Mouse (Mus musculus) G1E (cell line): ENCODE results near the gene Rbp1. TPM values are rescaled to one million over a fixed set of nuclear protein-coding genes. Genes with fewer than 3 reads are reported as not detected.

Experiments used
- ATAC-seq: 2 replicates; pipeline ENCODE4 v1.8.0; 2016; ENCODE audit warnings: mild to moderate bottlenecking; ENCODE audit not compliant: insufficient number of reproducible peaks, poor library complexity, low FRiP score, severe bottlenecking; ENCODE audit errors: extremely low read depth
- DNase-seq: peaks from one replicate; pipeline ENCODE4 v3.0.0; 2012; ENCODE audit warnings: low spot score
- H3K27me3 ChIP-seq: 2 replicates; pipeline ENCODE4 v1.6.1; 2012; ENCODE audit warnings: mild to moderate bottlenecking, low read length, inconsistent platforms; ENCODE audit not compliant: insufficient read depth
- H3K36me3 ChIP-seq: replicated peaks from 2 replicates; pipeline ENCODE3; 2012; ENCODE audit warnings: mild to moderate bottlenecking, inconsistent platforms
- H3K4me1 ChIP-seq: 2 replicates; pipeline ENCODE4 v1.6.1; 2012; ENCODE audit warnings: low read depth, low read length, inconsistent platforms, mixed read lengths; ENCODE audit not compliant: insufficient read depth
- H3K4me3 ChIP-seq: 2 replicates; pipeline ENCODE4 v1.5.1; 2012; ENCODE audit warnings: low read depth, mild to moderate bottlenecking, inconsistent platforms, low read length, moderate library complexity, mixed read lengths
- H3K9me3 ChIP-seq: replicated peaks from 2 replicates; pipeline ENCODE4 v1.6.1; 2012; ENCODE audit warnings: inconsistent platforms
- CTCF ChIP-seq: IDR thresholded peaks from 2 replicates; pipeline ENCODE4 v1.5.1; 2012; ENCODE audit warnings: low read depth, low read length, inconsistent platforms, mixed read lengths
- GATA1 ChIP-seq: IDR thresholded peaks from 2 replicates; pipeline ENCODE4 v1.6.1; 2012; ENCODE audit warnings: borderline replicate concordance, low read length, inconsistent platforms, mixed read lengths
- GATA2 ChIP-seq: IDR thresholded peaks from 2 replicates; pipeline ENCODE4 v1.6.1; 2012; ENCODE audit warnings: low read depth, low read length, inconsistent platforms, borderline replicate concordance
- POLR2AphosphoS5 ChIP-seq: IDR thresholded peaks from 2 replicates; pipeline ENCODE4 v1.6.1; 2012; ENCODE audit warnings: low read depth, low read length, inconsistent platforms; ENCODE audit not compliant: insufficient replicate concordance
- TAL1 ChIP-seq: conservative IDR thresholded peaks from 2 replicates; pipeline ENCODE4 v1.6.1; 2012; ENCODE audit warnings: low read depth, low read length, inconsistent platforms, mixed read lengths
- polyA plus RNA-seq: library from polyadenylated mRNA; stranded (reverse); fragments of >175 nt; gene quantifications from 2 replicates; pipeline ENCODE4 v1.2.3, GENCODE M21; 2012
- total RNA-seq, 2 experiments: library from RNA; stranded (forward) in 1 of 2; stranded (reverse) in 1 of 2; fragments of 200-1000 nt in 1 of 2; fragments of >200 nt in 1 of 2; fragmentation: Nextera tagmentation in 1 of 2; gene quantifications; 2 replicates each; pipeline ENCODE4 v1.2.3; 2014 to 2017

Gene Rbp1
- total and polyA plus RNA-seq, 3 experiments, result 0.05 TPM; not detected in 2

DNA sequence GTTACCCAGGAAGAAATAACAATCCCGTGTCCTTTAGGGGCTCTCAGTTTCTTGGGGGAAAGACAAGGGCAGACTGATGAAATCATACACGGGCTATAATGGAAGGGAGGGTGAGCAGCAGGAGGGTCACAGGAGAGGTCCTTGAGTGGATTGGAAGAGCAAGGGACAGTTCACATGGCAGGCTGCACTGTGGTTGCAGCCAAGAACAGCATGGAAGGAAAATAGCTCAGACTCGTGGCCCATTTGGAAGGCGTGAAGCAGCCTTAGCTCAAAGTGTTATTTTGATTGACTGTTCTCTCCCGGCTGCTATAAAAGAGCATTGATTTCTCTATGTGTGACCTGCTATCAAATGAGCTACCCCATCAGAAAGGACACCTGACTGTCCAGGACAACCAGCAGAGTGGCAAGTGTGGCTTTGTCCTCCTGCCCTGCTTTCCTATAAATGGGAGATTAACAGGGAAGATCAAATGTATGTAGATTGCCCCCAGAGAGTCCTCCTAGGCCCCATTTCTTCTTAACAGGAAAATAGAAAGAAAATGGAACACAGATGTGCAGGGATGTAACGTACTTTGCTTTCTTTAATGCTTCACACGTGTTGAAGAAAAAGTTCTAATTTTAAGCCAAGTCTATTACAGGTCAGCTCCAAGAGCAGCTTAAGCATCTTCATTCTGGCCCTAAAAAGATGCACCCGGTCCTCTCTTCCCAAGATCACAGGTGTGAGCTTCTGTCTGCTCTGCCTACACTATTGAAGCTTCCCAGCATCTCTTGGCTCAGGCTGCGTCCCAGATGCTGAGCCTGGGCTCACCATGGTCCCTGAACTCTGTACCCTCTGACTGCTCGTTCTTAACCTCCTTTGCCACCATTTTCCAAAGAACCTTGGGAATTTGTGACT, 34.8 kb upstream of the Rbp1 start:
- no peak for DNase-seq
- Histone ChIP-seq H3K27me3 (no peaks in the 10 kb centered on the region), H3K4me1 (no peaks in the 10 kb centered on the region), H3K4me3 (no peak overlapping the region), H3K36me3 (peaks cover 43% of the 10 kb centered on the region), H3K9me3 (no peaks in the 10 kb centered on the region)
- TF ChIP-seq GATA2 (no peak), POLR2AphosphoS5 (no peak), TAL1 (no peak), GATA1 (no peak), CTCF (no peak)
- no peak for ATAC-seq

DNA sequence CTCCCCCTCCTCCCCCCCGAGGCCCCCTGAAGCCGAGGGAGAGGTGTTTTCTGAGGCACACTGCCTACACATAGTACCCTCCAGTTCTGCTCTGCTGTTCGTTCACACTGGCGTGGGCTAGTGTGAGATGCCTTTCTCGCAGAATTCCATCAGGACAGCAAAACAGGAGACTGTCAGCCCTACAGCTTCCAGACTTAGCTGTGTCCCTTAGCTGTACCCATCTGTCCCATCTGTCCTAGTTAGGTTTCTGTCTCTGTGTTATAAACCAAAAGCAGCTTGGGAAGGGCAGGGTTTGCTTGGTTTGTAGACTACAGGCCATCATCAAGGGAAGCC, 34.2 kb upstream of the Rbp1 start:
- H3K27me3 ChIP-seq, result no peaks in the 10 kb centered on the region

DNA sequence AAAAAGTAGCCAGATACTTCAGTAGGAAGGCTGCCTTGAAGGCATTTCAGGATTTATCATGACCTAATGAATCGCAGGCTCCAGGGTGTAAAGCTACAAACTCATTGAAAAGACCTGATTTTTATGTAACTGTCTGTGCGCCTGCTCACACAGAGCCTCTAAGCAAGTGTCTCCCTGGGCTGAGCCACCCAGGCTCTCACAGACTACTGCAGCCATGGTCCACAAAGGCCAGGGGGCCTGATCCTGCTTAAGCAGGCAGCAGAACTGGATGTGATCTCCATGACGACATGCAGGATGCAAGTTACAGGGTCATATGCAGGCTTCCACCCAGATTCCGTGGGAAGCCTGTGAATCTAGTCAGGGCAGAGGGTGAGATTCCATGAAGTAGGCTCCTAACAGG, 29.3 kb upstream of the Rbp1 start:
- no peaks in the 10 kb centered on the region for H3K4me1 ChIP-seq
- no peak for ATAC-seq
- no peaks in the 10 kb centered on the region for H3K27me3 ChIP-seq
- no peak for DNase-seq
- TF ChIP-seq CTCF (no peak), GATA1 (no peak), POLR2AphosphoS5 (no peak), TAL1 (no peak), GATA2 (no peak)
- no peaks in the 10 kb centered on the region for H3K9me3 ChIP-seq
- peaks cover 22% of the 10 kb centered on the region for H3K36me3 ChIP-seq
- H3K4me3 ChIP-seq, result no peak overlapping the region

More for the DNA sequence above, 34.2 kb upstream of the Rbp1 start:
- H3K4me3 ChIP-seq, result no peak overlapping the region
- no peaks in the 10 kb centered on the region for H3K9me3 ChIP-seq
- DNase-seq, result no peak
- peaks cover 45% of the 10 kb centered on the region for H3K36me3 ChIP-seq
- no peak for ATAC-seq
- TF ChIP-seq CTCF (no peak), GATA2 (no peak), GATA1 (no peak), POLR2AphosphoS5 (no peak), TAL1 (no peak)
- no peaks in the 10 kb centered on the region for H3K4me1 ChIP-seq

DNA sequence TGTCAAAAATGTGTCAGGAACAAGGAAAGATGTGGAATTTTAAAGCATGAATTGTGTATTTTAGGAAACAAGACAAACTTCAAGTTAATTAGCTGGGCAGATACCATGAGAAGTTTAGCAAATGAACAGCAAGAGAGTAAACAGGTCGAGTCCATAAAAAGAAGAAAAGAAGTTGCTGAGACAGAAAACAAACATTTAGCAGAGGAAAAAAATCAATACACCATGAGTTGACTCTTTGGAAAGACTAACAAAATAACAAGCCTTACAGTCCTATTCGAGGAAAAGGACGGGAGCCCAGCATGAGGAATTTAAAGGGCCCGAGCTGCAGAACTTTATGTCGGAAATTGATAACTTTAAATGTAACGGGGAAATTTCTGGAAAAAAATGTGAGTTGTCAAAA, 25.6 kb upstream of the Rbp1 start:
- Histone ChIP-seq H3K4me1 (no peaks in the 10 kb centered on the region), H3K36me3 (peaks cover 35% of the 10 kb centered on the region), H3K27me3 (no peaks in the 10 kb centered on the region), H3K9me3 (no peaks in the 10 kb centered on the region), H3K4me3 (no peak overlapping the region)
- TF ChIP-seq GATA1 (no peak), CTCF (no peak), POLR2AphosphoS5 (no peak), GATA2 (no peak), TAL1 (no peak)
- no peak for ATAC-seq
- no peak for DNase-seq

DNA sequence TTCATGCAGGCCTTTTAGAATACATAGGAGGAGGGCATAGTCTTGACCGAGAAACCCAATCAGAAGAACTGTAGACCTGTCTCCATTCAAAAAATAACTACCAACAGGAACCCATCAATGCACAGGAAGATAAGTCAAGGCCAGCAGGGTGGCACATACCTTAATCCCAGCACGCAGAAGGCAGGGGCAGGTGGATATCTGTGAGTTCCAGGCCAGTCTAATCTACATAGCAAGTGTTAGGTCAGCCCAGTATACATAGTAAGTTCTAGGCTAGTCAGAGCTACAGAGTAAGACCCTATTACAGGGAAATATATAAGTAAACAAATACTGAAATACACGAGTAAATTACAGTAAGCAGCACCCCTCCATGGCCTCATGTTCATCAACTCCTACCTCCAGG, 24.9 kb upstream of the Rbp1 start:
- ATAC-seq (no peak), DNase-seq (no peak)
- no peaks in the 10 kb centered on the region for H3K27me3 ChIP-seq
- peaks cover 42% of the 10 kb centered on the region for H3K36me3 ChIP-seq
- H3K4me3 ChIP-seq, result no peak overlapping the region
- H3K4me1 ChIP-seq, result no peaks in the 10 kb centered on the region
- no peaks in the 10 kb centered on the region for H3K9me3 ChIP-seq
- TF ChIP-seq GATA1 (no peak), CTCF (no peak), POLR2AphosphoS5 (no peak), TAL1 (no peak), GATA2 (no peak)

DNA sequence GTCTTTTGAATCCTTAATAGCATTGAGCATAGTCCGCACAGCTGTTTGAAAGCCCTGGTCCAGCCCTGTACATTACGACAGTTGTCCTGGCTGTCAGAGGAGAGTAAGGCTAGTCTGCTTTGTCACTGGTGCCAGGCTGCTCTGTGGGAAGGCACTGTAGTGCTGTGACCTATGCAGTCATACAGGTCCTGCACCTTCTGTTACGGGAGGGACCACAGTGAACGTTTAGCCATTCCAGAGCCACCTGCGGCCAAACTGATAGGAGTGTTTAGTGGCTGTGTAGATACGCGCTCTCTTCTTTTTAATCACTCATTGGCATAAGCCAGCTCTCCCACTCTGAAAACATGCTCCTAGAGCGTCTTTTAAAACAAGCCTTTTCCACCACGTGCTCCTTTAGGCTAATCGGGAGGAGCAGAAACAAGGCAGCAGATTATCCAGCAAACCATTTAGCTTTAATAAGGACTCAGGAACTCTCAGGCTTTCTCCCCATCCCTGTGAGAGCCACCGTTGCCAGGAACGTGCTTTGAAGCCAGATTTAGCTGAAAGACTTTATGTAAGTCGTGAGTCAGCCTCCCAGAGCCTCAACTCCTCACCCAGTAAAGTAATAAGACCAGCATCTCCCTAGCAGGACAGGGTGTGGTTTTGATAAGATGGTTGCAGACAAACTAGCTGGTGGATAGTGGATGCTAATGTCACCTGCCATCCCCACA, 22.4 kb upstream of the Rbp1 start:
- H3K27me3 ChIP-seq, result no peaks in the 10 kb centered on the region
- H3K9me3 ChIP-seq, result no peaks in the 10 kb centered on the region
- ATAC-seq (no peak; the same call in 1 of the 2 replicates), DNase-seq (no peak)
- H3K4me3 ChIP-seq, result no peak overlapping the region
- H3K36me3 ChIP-seq, result peaks cover 60% of the 10 kb centered on the region
- H3K4me1 ChIP-seq, result no peaks in the 10 kb centered on the region
- TF ChIP-seq CTCF (no peak), GATA1 (no peak), POLR2AphosphoS5 (no peak), TAL1 (no peak), GATA2 (no peak)
